Mouse (Mus musculus) forebrain, embryonic 10.5 days (tissue): ENCODE data around the gene Ldb3. TPM values are rescaled to one million over a fixed set of nuclear protein-coding genes. Genes with fewer than 3 reads are reported as not detected.
A peak's percentile ranks its signal among the peaks of the same experiment; 100 is the strongest.

Experiments
- DNase-seq: peaks from one replicate; pipeline ENCODE4 v3.0.0-alpha.2; 2017; ENCODE audit warnings: low spot score; ENCODE audit errors: extremely low spot score
- H3K27ac ChIP-seq: fragments of 300-500 bp; sonication (generic); 2 replicates; pipeline ENCODE4 v1.5.1; 2016; ENCODE audit warnings: mild to moderate bottlenecking
- H3K27me3 ChIP-seq: fragments of 300-500 bp; sonication (generic); 2 replicates; pipeline ENCODE4 v1.6.1; 2016; ENCODE audit warnings: mild to moderate bottlenecking; ENCODE audit not compliant: poor library complexity, severe bottlenecking
- H3K36me3 ChIP-seq: fragments of 300-500 bp; sonication (generic); replicated peaks from 2 replicates; pipeline ENCODE4 v1.6.1; 2016; ENCODE audit warnings: mild to moderate bottlenecking, moderate library complexity
- H3K4me1 ChIP-seq: fragments of 300-500 bp; sonication (generic); 2 replicates; pipeline ENCODE4 v1.6.1; 2016
- H3K4me3 ChIP-seq: fragments of 300-500 bp; sonication (generic); 2 replicates; pipeline ENCODE4 v1.5.1; 2016; ENCODE audit warnings: mild to moderate bottlenecking, moderate library complexity
- H3K9me3 ChIP-seq: fragments of 300-500 bp; sonication (generic); 2 replicates; pipeline ENCODE4 v1.6.1; 2016; ENCODE audit warnings: mild to moderate bottlenecking, moderate library complexity
- WGBS: fragments of 180-500 bp; shearing (Covaris S2); methylation state at CpG from one replicate; pipeline ENCODE4 v1.1.7; 2016; 5-methylcytosine and 5-hydroxymethylcytosine counted together
- polyA plus RNA-seq: library from polyadenylated mRNA; unstranded; fragments of >200 nt; fragmentation: Nextera tagmentation; extraction: Ambion mirVana; gene quantifications from 2 replicates; pipeline ENCODE4 v1.2.1, GENCODE M21; 2016

The Ldb3 gene
- polyA plus RNA-seq, 1 experiment from 2014 or later = 0.05 TPM

DNA sequence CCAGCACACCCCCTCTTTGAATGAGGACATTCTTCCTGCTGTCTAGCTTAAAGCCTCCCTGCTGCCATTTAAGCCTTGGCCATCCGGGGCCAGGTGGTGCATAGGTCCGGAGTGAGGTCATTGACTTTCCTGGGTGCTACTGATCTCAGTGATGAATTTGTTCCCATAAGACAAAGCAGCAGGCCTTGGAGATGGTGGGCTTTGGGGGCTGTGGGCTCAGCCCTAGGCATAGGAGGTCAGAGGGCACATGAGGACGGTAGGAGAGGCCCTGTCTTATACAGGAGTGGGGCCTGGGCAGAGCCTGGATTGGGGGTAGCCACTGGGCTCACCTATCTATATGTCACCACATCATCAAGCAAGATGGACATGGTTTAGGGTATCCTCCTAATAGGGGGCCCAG is 1.6 kb downstream of the Ldb3 start:
- Histone ChIP-seq H3K27me3 (no peaks in the 10 kb centered on the region), H3K4me1 (peaks cover 10% of the 10 kb centered on the region), H3K4me3 (no peak overlapping the region), H3K9me3 (no peaks in the 10 kb centered on the region), H3K27ac (no peak overlapping the region), H3K36me3 (no peaks in the 10 kb centered on the region)
- DNase-seq = no peak
- 86% methylated on average over 3 of the region's 3 CpGs for WGBS

DNA sequence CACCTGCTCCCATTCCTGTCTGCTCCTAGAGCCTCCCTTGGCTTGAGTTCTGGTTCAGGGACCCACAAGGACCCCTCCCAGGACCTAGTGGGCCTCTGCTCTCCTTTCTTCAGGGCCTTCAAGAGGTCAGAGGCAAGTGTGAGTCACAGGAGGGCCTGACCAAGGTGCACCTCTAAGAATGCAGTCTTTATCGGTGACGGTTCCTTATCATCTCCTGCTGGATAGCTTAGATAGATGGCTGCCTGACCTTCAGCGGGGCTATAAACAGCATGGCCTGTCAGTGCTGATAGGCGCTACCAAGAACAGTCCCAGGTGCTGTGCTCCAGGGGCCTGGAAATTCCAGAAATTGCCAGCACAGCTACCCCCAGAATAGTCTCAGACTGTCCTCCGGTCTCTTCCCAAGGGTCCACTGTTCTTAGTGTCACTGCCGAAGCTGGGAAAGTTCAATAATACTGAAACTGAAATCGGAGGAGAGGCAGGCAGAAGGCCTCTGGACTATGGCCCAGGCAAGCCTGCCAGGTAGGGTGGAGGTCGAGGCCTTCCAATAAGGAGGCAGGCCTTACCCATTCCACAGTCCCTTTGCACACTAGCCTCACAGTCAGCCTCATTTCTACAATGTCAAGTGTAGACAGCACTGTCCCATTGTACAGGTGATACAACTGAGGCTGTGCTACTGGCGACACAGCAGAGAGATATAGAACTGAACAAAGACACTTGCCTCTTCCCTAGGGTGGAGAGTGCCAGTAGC is 3.0 kb downstream of the Ldb3 start:
- Histone ChIP-seq H3K4me1 (no peaks in the 10 kb centered on the region; the same call in 1 of the 2 replicates), H3K27ac (no peak overlapping the region), H3K27me3 (no peaks in the 10 kb centered on the region), H3K4me3 (no peak overlapping the region), H3K36me3 (no peaks in the 10 kb centered on the region), H3K9me3 (no peaks in the 10 kb centered on the region)
- DNase-seq = no peak
- WGBS = 88% methylated on average over 9 of the region's 9 CpGs

DNA sequence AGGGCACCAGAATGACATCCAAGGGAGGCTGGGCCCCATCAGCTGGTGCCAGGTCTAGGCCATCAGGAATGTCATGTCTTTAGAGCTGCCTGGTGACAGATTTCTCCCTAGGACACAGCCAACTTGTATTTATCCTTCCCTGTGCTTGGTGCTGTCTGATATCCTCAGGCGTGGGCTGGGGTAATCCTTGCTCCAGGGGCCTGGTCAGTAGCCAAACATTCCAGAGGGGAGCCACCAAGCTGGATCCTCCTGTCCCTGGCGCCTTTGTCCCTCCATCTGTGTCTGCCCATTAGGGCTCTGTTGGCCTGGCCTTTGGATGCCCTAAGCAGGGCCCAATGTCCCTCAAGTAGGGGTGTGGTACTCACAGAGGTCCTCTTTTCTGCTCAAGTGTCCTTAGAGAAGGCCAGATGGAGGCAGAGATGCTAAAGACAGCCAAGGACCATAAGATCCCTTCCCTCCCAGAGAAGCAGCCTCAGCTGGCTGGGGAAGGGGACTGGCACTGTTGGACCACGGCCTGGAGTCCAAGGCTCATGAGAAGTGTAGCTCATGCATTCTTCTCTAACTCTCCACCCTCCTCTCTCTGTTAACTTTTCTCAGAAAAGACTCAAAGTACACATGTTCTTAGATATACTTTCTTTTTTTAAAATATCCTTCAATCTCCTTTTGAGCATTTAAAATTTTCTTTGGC is 5.6 kb downstream of the Ldb3 start:
- DNase-seq = no peak
- Histone ChIP-seq H3K27ac (no peak overlapping the region), H3K36me3 (no peaks in the 10 kb centered on the region), H3K9me3 (no peaks in the 10 kb centered on the region), H3K27me3 (no peaks in the 10 kb centered on the region), H3K4me1 (no peaks in the 10 kb centered on the region), H3K4me3 (no peak overlapping the region)
- 79% methylated on average over 3 of the region's 3 CpGs for WGBS

DNA sequence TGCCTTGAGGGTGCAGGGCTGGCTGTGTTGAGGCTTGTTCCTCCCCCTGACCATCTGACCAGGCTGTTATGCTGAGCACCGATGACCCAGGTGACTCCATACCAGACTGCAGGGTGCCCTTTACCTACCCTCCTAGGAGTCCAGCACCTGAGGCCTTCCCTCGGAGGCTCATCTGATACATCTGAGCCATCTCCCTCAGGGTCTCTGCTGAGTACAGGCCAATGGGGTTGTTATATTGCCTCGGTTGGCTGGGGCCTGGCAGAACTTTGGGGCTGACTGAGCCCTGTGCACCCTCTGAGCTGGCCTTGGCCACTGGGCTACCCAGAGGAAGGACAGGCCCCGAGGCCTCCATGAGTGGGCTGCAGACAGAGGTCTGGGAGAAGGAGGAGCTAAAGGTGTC is 11.6 kb downstream of the Ldb3 start:
- Histone ChIP-seq H3K27me3 (0 out of 2 replicates have a peak, but pooled peaks cover 4% of the 10 kb centered on the region), H3K4me1 (peaks cover 5% of the 10 kb centered on the region; the same call in 1 of the 2 replicates), H3K27ac (no peak overlapping the region), H3K4me3 (no peak overlapping the region), H3K9me3 (no peaks in the 10 kb centered on the region), H3K36me3 (no peaks in the 10 kb centered on the region)
- no peak for DNase-seq
- WGBS = 83% methylated on average over 4 of the region's 4 CpGs

DNA sequence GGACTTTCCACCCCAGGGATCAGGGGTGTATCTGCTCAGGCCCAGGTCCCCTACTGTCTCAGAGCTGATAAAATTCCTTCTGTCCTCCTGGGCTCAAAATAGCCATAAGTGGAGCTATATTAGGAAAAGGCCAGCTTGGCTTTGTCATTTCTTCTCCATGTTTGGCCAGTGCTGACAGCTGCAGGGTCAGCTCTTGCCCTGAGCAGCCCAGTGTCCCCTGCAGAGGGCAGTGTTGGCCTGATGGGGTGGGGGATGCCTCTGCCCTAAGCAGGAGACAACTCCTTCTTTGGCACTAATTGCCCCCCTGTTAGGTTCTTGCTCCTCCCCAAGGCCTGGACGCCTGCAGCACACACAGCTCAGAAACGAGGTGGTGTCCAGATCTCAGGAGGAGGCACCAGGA is 14.4 kb downstream of the Ldb3 start:
- no peaks in the 10 kb centered on the region for H3K36me3 ChIP-seq
- H3K4me1 ChIP-seq = peaks cover 15% of the 10 kb centered on the region
- no peak for DNase-seq
- H3K4me3 ChIP-seq = no peak overlapping the region
- H3K27ac ChIP-seq = no peak overlapping the region
- 52% methylated on average over 2 of the region's 2 CpGs for WGBS
- peaks cover 16% of the 10 kb centered on the region for H3K27me3 ChIP-seq
- no peaks in the 10 kb centered on the region for H3K9me3 ChIP-seq

DNA sequence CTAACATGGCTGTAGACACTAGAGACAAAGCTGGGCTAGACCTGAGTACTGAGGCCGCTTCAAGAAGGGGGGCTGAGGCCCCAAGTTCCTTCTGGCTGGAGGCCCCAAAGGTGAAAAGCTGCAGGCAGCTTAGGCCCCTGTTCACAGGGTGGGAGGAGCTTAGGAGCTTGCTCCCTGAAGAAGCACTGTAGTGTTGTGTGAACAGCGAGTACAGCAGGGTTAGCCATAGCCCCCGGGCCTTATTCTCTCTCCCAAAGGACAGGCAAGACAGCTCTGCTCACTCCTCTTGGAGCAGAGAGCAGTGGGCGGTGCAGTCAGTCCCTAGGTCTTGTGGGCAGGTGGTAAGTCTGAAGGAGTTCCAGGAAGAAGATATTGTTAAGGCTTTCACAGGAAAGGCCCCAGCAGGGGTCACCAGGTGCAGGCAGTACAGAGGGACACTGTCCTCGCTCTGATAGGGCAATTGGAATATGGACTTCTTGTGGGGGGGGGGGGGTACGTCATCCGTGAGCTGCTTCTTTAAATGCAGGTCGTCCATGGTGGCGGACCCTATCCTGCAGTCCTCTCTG is 15.1 kb downstream of the Ldb3 start:
- no peaks in the 10 kb centered on the region for H3K9me3 ChIP-seq
- peaks cover 22% of the 10 kb centered on the region for H3K27me3 ChIP-seq
- H3K27ac ChIP-seq = 0 out of 2 replicates have a peak overlapping the region, but pooled peaks have one; percentile 9
- WGBS = 71% methylated on average over 9 of the region's 9 CpGs
- no peaks in the 10 kb centered on the region for H3K36me3 ChIP-seq
- H3K4me3 ChIP-seq = no peak overlapping the region
- peaks cover 15% of the 10 kb centered on the region for H3K4me1 ChIP-seq
- no peak for DNase-seq

DNA sequence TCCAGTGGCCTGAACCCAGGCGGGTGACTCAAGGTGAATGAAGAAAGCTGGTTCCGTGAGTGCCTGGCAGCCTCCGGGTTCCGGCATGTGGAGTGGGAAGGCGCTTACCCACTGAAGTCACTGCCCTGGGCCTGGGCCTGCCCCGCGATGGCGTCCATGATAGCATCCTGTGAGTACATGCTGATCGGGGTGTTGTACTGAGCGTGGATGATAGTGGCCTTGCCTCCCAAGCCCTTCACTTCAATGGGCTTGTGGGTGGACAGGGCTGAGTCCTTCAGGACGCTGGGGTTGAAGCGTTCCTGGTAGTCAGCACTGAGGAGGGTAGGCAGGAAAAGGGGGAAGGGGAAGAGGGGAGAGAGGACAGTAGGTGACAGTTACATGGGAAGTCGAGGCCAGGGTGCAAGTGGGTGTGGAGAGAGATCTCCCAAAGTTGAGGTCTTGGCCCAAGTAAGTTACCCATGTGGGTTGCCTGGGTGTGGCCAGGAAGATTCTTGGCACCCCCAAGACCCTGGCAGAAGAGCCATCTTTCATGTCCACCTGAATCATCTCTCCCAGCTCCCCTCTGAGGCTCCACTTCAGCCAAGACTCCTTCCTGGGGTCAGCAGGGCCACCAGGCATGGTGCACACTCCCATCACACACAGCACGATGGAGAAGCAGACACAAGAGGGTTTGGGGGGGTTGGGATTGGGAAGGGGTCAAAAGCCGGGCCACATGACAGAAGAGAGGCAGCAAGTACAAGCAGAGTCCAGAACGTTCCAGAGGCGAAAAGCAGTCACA is 16.7 kb downstream of the Ldb3 start:
- H3K27ac ChIP-seq = no peak overlapping the region
- DNase-seq = no peak
- H3K4me3 ChIP-seq = no peak overlapping the region
- peaks cover 31% of the 10 kb centered on the region for H3K27me3 ChIP-seq
- WGBS = 88% methylated on average over 17 of the region's 17 CpGs
- H3K9me3 ChIP-seq = no peaks in the 10 kb centered on the region
- peaks cover 15% of the 10 kb centered on the region for H3K4me1 ChIP-seq
- H3K36me3 ChIP-seq = no peaks in the 10 kb centered on the region

DNA sequence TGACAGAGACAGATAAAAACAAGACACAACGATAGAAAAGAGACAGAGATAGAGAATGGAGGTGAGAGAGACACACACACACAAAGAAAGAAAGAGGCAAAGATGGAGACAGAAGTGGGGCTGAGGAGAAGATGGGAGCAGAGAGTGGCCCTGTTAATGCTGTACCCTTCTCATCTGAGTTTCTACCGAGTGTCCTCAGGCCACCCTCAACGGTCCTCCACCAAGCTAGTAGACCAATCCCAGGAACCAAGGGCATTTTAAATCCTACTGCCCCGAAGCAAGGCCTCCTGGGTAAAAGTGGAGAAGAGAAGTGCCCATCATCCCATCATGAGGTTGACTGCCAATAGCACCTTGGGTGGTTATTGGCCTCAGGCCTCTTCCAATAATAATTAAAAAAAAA is 17.6 kb downstream of the Ldb3 start:
- DNase-seq = no peak
- 85% methylated on average over 4 of the region's 4 CpGs for WGBS
- Histone ChIP-seq H3K36me3 (no peaks in the 10 kb centered on the region), H3K4me1 (peaks cover 15% of the 10 kb centered on the region), H3K27ac (no peak overlapping the region), H3K4me3 (no peak overlapping the region), H3K27me3 (peaks cover 31% of the 10 kb centered on the region), H3K9me3 (no peaks in the 10 kb centered on the region)

DNA sequence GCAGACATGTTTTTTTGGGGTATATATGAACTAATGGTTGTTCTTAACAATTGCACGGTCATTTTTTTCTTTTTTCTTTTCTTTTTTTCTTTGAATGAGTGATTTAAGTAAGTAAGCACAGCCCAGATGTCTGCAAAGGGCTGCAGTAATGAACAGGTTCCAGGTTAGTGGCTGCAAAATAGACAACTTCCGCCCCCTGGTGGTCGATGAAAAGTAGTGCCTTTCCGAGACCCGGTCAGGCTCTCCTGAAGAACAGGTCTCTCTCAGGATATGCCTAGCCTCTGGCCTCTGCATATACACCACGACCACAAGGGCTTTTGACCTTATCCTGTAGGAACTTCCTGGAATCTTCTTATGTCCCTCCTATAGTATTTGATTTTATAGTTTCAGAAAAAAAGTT is 18.2 kb downstream of the Ldb3 start:
- 0% methylated on average over 6 of the region's 6 CpGs for WGBS
- H3K9me3 ChIP-seq = no peaks in the 10 kb centered on the region
- peaks cover 31% of the 10 kb centered on the region for H3K27me3 ChIP-seq
- peak overlapping the region; percentile 44; the same call in 1 of the 2 replicates for H3K4me3 ChIP-seq
- peaks cover 15% of the 10 kb centered on the region for H3K4me1 ChIP-seq
- no peaks in the 10 kb centered on the region for H3K36me3 ChIP-seq
- DNase-seq = peak; percentile 77
- H3K27ac ChIP-seq = no peak overlapping the region

DNA sequence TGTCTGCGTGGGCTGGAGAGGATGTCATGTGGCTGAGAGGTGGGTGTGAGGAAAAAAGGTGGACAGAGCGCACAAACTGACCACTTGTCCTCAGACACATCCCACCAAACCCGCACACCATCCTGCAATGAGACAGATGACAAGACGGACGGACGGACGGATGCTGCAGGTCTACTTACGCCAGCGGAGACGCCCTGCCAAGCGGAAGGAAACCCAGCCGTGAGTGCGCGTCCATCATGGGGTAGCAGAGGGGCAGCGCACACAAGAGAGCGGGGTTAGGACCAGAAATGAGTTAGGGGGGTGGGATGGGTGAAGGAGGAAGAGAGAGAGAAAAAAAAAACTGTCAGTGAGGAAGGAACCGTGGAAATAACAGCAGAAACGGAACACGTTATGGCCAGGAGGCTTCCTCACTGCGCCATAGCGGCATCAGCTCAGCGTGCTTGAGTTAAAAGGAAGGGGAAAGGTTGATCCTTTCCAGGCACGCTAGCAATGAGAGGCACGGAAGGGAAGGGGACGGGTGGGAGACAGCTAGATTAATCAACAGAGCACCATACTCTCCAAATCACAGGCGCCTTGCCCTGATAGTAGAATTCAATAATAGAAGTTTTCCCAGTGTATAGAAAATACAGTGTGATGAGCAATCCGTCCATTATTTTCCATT is 18.8 kb downstream of the Ldb3 start:
- no peak for DNase-seq
- 41% methylated on average over 27 of the region's 27 CpGs for WGBS
- no peaks in the 10 kb centered on the region for H3K9me3 ChIP-seq
- H3K27me3 ChIP-seq = peaks cover 31% of the 10 kb centered on the region
- peak overlapping the region; percentile 44 for H3K4me3 ChIP-seq
- no peaks in the 10 kb centered on the region for H3K36me3 ChIP-seq
- no peak overlapping the region for H3K27ac ChIP-seq
- peaks cover 15% of the 10 kb centered on the region for H3K4me1 ChIP-seq

DNA sequence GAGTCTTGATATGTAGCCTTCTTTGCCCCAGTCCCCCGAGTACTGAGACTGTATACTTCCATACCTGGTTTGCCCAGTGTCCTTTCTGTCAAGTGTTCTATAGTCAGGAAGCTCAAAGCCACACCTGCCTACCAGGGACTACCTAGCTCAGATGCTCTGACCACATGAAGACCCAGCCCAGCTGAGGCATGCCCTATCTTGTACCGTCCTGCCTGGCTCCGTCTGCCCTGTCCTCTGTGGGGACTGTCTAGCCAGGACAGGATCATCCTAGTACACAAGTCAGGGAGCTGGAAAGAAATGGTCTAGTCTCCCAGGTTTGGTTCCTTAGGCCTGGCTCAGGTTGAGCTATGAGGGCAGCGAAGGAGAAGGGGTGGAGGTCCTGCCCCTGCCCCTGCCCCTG is 19.9 kb downstream of the Ldb3 start:
- no peak for DNase-seq
- peaks cover 15% of the 10 kb centered on the region for H3K4me1 ChIP-seq
- H3K36me3 ChIP-seq = no peaks in the 10 kb centered on the region
- WGBS = 86% methylated on average over 4 of the region's 4 CpGs
- H3K27me3 ChIP-seq = peaks cover 31% of the 10 kb centered on the region
- H3K9me3 ChIP-seq = no peaks in the 10 kb centered on the region
- no peak overlapping the region for H3K27ac ChIP-seq
- no peak overlapping the region for H3K4me3 ChIP-seq

DNA sequence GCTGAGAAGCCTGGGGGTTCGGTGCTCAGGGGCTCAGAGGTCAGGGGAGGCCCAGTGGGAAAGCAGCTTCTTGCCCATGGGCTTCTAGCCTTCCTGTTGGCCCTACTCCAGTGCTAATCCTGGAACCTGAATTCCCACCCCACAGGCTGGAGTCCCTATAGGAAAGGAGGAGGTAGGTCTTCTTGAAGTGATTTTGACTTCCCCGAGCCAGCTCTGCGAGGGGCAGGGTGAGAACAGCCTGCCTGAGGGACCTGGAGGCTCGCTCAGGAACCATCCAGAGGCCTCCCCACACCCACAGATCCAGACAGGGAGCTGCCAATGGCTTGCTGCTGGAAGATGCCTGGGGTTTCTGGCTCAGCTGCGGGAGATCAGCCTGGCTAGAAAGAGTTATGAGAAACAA is 20.8 kb downstream of the Ldb3 start:
- no peaks in the 10 kb centered on the region for H3K36me3 ChIP-seq
- no peak for DNase-seq
- peaks cover 10% of the 10 kb centered on the region for H3K4me1 ChIP-seq
- WGBS = 68% methylated on average over 5 of the region's 5 CpGs
- no peaks in the 10 kb centered on the region for H3K9me3 ChIP-seq
- H3K27me3 ChIP-seq = peaks cover 31% of the 10 kb centered on the region
- no peak overlapping the region for H3K27ac ChIP-seq
- H3K4me3 ChIP-seq = no peak overlapping the region
